Comparison of ENCODE assay signal across 30 mouse cellular contexts in genomic region chr7:16623687-16624086, GRCm38 (mm10). TPM values are rescaled to one million over a fixed set of nuclear protein-coding genes. Genes with fewer than 3 reads are reported as not detected.
DNase-seq lines count a peak whose midpoint lies in the region; ATAC-seq and TF ChIP-seq lines count a peak whose summit lies in the region.
"Had no signal": no experiment of that assay in that cellular context is flagged by ENCODE, and none has a peak within 500 bp of the region (broad histone marks: within the 10 kb centered on the region; RNA-seq: fewer than 3 reads in every experiment).

No protein-coding gene starts in this region.

- H3K27me3 ChIP-seq in liver, postnatal 0 days (ENCODE audit: insufficient read depth, low read length), result no peaks in the 10 kb centered on the region
- H3K27me3 ChIP-seq in liver, embryonic 13.5 days, result peaks cover 19% of the 10 kb centered on the region
- H3K27me3 ChIP-seq in heart, adult 2 months (ENCODE audit: control insufficient read depth, insufficient read depth, low read length), result no peaks in the 10 kb centered on the region
- H3K27me3 ChIP-seq: embryonic facial prominence, embryonic 13.5 days; midbrain, embryonic 15.5 days; neural tube, embryonic 12.5 days had no signal

- H3K9me3 ChIP-seq in liver, postnatal 0 days (ENCODE audit: low read length), result no peaks in the 10 kb centered on the region
- no peaks in the 10 kb centered on the region for H3K9me3 ChIP-seq in liver, embryonic 13.5 days (replicated peaks)
- H3K9me3 ChIP-seq: embryonic facial prominence, embryonic 13.5 days; forebrain, embryonic 13.5 days; hindbrain, embryonic 10.5 days; limb, embryonic 12.5 days; midbrain, embryonic 15.5 days; neural tube, embryonic 12.5 days had no signal

- no peak overlapping the region for H3K27ac ChIP-seq in liver, postnatal 0 days (ENCODE audit: low read depth)
- H3K27ac ChIP-seq in liver, embryonic 13.5 days, result no peak overlapping the region
- no peak overlapping the region for H3K27ac ChIP-seq in heart, adult 2 months
- H3K27ac ChIP-seq: embryonic facial prominence, embryonic 13.5 days; forebrain, embryonic 13.5 days; gastrocnemius, adult 2 months; hindbrain, embryonic 10.5 days; kidney, postnatal 0 days; limb, embryonic 12.5 days; midbrain, embryonic 15.5 days; neural tube, embryonic 12.5 days; stomach, postnatal 0 days had no signal

- no peak for ATAC-seq in liver, postnatal 0 days
- ATAC-seq in liver, embryonic 13.5 days (ENCODE audit: low read depth), result 0 out of 2 replicates have a peak, but pooled peaks have one; percentile 36
- ATAC-seq: forebrain, embryonic 13.5 days; hindbrain, embryonic 16.5 days; midbrain, embryonic 15.5 days had no signal

- DNase-seq in liver (peak; percentile 24), ZHBTc4 (ENCODE audit: low read depth, low spot score) (peak; percentile 51)
- no peak for DNase-seq in liver, postnatal 0 days
- no peak for DNase-seq in liver, embryonic 13.5 days
- DNase-seq in frontal cortex, postnatal 36 days (ENCODE audit: low spot score in 2 of 2), result no peak
- no peak for DNase-seq in right cerebral cortex, postnatal 36 days (ENCODE audit: low spot score in 2 of 2)
- no peak for DNase-seq in heart, adult 2 months
- DNase-seq: adrenal gland, adult 2 months; cerebellum, adult 11 months; gastrocnemius, adult 2 months; kidney, adult 11 months; lung, embryonic 14.5 days; thymus, adult 2 months; thymus, postnatal 4 days had no signal

- no peak overlapping the region for H3K4me2 ChIP-seq in liver, postnatal 0 days (ENCODE audit: low read depth, low read length)
- no peak overlapping the region for H3K4me2 ChIP-seq in liver, embryonic 13.5 days
- H3K4me2 ChIP-seq: embryonic facial prominence, embryonic 13.5 days; forebrain, embryonic 13.5 days; heart, embryonic 11.5 days; limb, embryonic 12.5 days; lung, embryonic 14.5 days; midbrain, embryonic 15.5 days; neural tube, embryonic 12.5 days had no signal

- no peak for TF ChIP-seq POLR2A in heart, adult 2 months (IDR thresholded peaks at IDR 0.05; ENCODE audit: insufficient read depth, low read depth, low read length)

- intact Hi-C loops in heart, adult 2 months (cut with DNase I), result no loop called here

- no peaks in the 10 kb centered on the region for H3K36me3 ChIP-seq in liver, postnatal 0 days (replicated peaks; ENCODE audit: insufficient read depth, low read length)
- no peaks in the 10 kb centered on the region for H3K36me3 ChIP-seq in liver, embryonic 13.5 days
- H3K36me3 ChIP-seq in heart, adult 2 months (ENCODE audit: control insufficient read depth, insufficient read depth, low read length), result no peaks in the 10 kb centered on the region
- H3K36me3 ChIP-seq: embryonic facial prominence, embryonic 13.5 days; hindbrain, embryonic 10.5 days; limb, embryonic 12.5 days; midbrain, embryonic 15.5 days; neural tube, embryonic 12.5 days had no signal

- H3K4me3 ChIP-seq in liver, postnatal 0 days (ENCODE audit: low read depth, low read length), result no peak overlapping the region
- H3K4me3 ChIP-seq in liver, embryonic 13.5 days (replicated peaks), result no peak overlapping the region
- H3K4me3 ChIP-seq in heart, adult 2 months, result no peak overlapping the region
- H3K4me3 ChIP-seq: embryonic facial prominence, embryonic 13.5 days; erythroblast, embryonic 14.5 days; forebrain, embryonic 13.5 days; gastrocnemius, adult 2 months; hindbrain, embryonic 10.5 days; limb, embryonic 12.5 days; midbrain, embryonic 15.5 days; neural tube, embryonic 12.5 days had no signal

- no peak for TF ChIP-seq CTCF in liver, postnatal 0 days (IDR thresholded peaks at IDR 0.05; ENCODE audit: low read depth)
- TF ChIP-seq CTCF in heart, adult 2 months (IDR thresholded peaks at IDR 0.05), result no peak

- H3K4me1 ChIP-seq in liver, postnatal 0 days (ENCODE audit: insufficient read depth), result peaks cover 1% of the 10 kb centered on the region
- H3K4me1 ChIP-seq in liver, embryonic 13.5 days (replicated peaks), result peaks cover 3% of the 10 kb centered on the region; the same call in 1 of the 2 replicates
- H3K4me1 ChIP-seq in heart, adult 2 months (ENCODE audit: control insufficient read depth, insufficient read depth, low read length), result no peaks in the 10 kb centered on the region; the same call in 1 of the 2 replicates

- no peaks in the 10 kb centered on the region for H3K79me2 ChIP-seq in heart, adult 2 months (replicated peaks; ENCODE audit: control insufficient read depth, insufficient read depth, low read length)

- TF ChIP-seq EP300 in liver, postnatal 0 days (IDR thresholded peaks at IDR 0.05; ENCODE audit: low read depth), result no peak
- TF ChIP-seq EP300 in heart, adult 2 months (IDR thresholded peaks at IDR 0.05; ENCODE audit: insufficient read depth, low read depth, low read length), result no peak

- no peak overlapping the region for H3K9ac ChIP-seq in liver, postnatal 0 days (replicated peaks)
- H3K9ac ChIP-seq in liver, embryonic 13.5 days, result no peak overlapping the region
- H3K9ac ChIP-seq in heart, adult 2 months (ENCODE audit: low read depth, low read length), result no peak overlapping the region
- H3K9ac ChIP-seq: embryonic facial prominence, embryonic 13.5 days; forebrain, embryonic 13.5 days; limb, embryonic 12.5 days; lung, embryonic 14.5 days; midbrain, embryonic 15.5 days; neural tube, embryonic 12.5 days had no signal

RNA-seq across cellular contexts. Expression of gene Arhgap35, which starts 8.9 kb away (rescaled TPM):
- 2.4 and 2.7 TPM in 2 replicates for polyA plus RNA-seq in liver, postnatal 0 days (2015; fragmentation: Nextera tagmentation; extraction: Ambion mirVana)
- 1.7 and 2.3 TPM in 2 replicates for polyA plus RNA-seq in liver, embryonic 13.5 days (2015; fragmentation: Nextera tagmentation; extraction: Ambion mirVana)
- 10 to 100 TPM; 32.5 to 33.8 TPM for total RNA-seq in heart, adult 2 months (2021)
- polyA plus RNA-seq in heart, adult 2 months (2012; rRNA removed), result 15.6 and 22.9 TPM in 2 replicates

RNA-seq across cellular contexts. Expression of gene Ceacam15, which starts 51.8 kb away (rescaled TPM):
- not detected in 2 replicates for polyA plus RNA-seq in liver, postnatal 0 days (2015; fragmentation: Nextera tagmentation; extraction: Ambion mirVana)
- not detected in 2 replicates for polyA plus RNA-seq in liver, embryonic 13.5 days (2015; fragmentation: Nextera tagmentation; extraction: Ambion mirVana)
- not detected for total RNA-seq in heart, adult 2 months (2021)
- polyA plus RNA-seq in heart, adult 2 months (2012; rRNA removed), result 0.14 TPM in 1 of 2 replicates, not detected in the other
- total RNA-seq: adrenal gland, adult 2 months; adrenal gland, postnatal 4 days; gastrocnemius, adult 2 months; gastrocnemius, postnatal 4 days; layer of hippocampus, adult 18-20 months; layer of hippocampus, postnatal 25 days had no signal
- polyA plus RNA-seq: adrenal gland, adult 2 months; embryonic facial prominence, embryonic 13.5 days; erythroblast, embryonic 14.5 days; forebrain, embryonic 13.5 days; hindbrain, embryonic 10.5 days; hindbrain, embryonic 16.5 days; kidney, postnatal 0 days; limb, embryonic 12.5 days; lung, embryonic 14.5 days; midbrain, embryonic 15.5 days; neural tube, embryonic 12.5 days; small intestine, adult 2 months; stomach, postnatal 0 days had no signal

Comparison
In these comparisons a context has a peak if more than half of its experiments do, and no peak if none do; other contexts are left out.
1. DNase-seq: peak in liver (single experiment) and ZHBTc4 (single experiment); none in liver, postnatal 0 days (single experiment), liver, embryonic 13.5 days (single experiment), frontal cortex, postnatal 36 days (0 of 2), right cerebral cortex, postnatal 36 days (0 of 2) and heart, adult 2 months (0 of 2).